Mouse (Mus musculus) CH12.LX (cell line): Measurements from ENCODE around the gene Eif2s3x. TPM values are rescaled to one million over a fixed set of nuclear protein-coding genes. Genes with fewer than 3 reads are reported as not detected.
A peak's percentile ranks its signal among the peaks of the same experiment; 100 is the strongest.
"Not testable (repeated sequence)": the region's sequence is repeated elsewhere in the genome, so short reads cannot be mapped to it uniquely, and the experiment has no call there.

Source experiments
- DNase-seq: peaks from one replicate; pipeline ENCODE4 v3.0.0-alpha.2; 2013; ENCODE audit errors: extremely low read depth
- H3K27ac ChIP-seq: 2 replicates; pipeline ENCODE4 v1.5.1; 2012; ENCODE audit warnings: low read depth, mild to moderate bottlenecking, control low read depth, moderate library complexity; ENCODE audit not compliant: insufficient read depth
- H3K27me3 ChIP-seq: replicated peaks from 2 replicates; pipeline ENCODE3; 2012; ENCODE audit warnings: inconsistent platforms
- H3K36me3 ChIP-seq, 2 experiments: replicated peaks in 1 of 2; 2 replicates each; pipeline versions ENCODE3 to v1.6.1; 2012; ENCODE audit warnings: inconsistent platforms in 1 of 2, low read length in 1 of 2, mild to moderate bottlenecking in 1 of 2, mixed read lengths in 1 of 2, moderate library complexity in 1 of 2; ENCODE audit not compliant: control insufficient read depth in 1 of 2, insufficient read depth in 1 of 2
- H3K4me1 ChIP-seq, 2 experiments: 2 replicates each; pipeline ENCODE4 v1.6.1; 2012; ENCODE audit warnings: inconsistent platforms in 1 of 2, moderate library complexity in 1 of 2; ENCODE audit not compliant: insufficient read depth in 2 of 2, control insufficient read depth in 1 of 2
- H3K4me2 ChIP-seq: 2 replicates; pipeline ENCODE4 v1.6.1; 2012; ENCODE audit warnings: low read depth, mild to moderate bottlenecking, control low read depth; ENCODE audit not compliant: poor library complexity, insufficient read depth, severe bottlenecking
- H3K4me3 ChIP-seq, 3 experiments: fragments of 150-350 bp in 1 of 3; sonication (generic) in 1 of 3; replicated peaks in 1 of 3; 2 replicates each; pipeline versions ENCODE3 to v1.5.1; 2011 to 2012; ENCODE audit warnings: low read depth in 2 of 3, low read length in 2 of 3, mild to moderate bottlenecking in 2 of 3, moderate library complexity in 2 of 3, control low read depth in 1 of 3, improper control_type of control experiment in 1 of 3, inconsistent platforms in 1 of 3, mixed read lengths in 1 of 3; ENCODE audit not compliant: poor library complexity in 1 of 3
- H3K79me2 ChIP-seq: replicated peaks from 2 replicates; pipeline ENCODE4 v1.6.1; 2012; ENCODE audit warnings: mild to moderate bottlenecking, moderate library complexity; ENCODE audit not compliant: control insufficient read depth, poor library complexity, insufficient read depth, severe bottlenecking; ENCODE audit errors: extremely low read depth
- H3K9ac ChIP-seq: 2 replicates; pipeline ENCODE4 v1.6.1; 2012; ENCODE audit warnings: low read depth, mild to moderate bottlenecking, control low read depth, moderate library complexity; ENCODE audit not compliant: insufficient read depth
- H3K9me3 ChIP-seq: replicated peaks from 2 replicates; pipeline ENCODE3; 2012; ENCODE audit warnings: low read length, inconsistent platforms, mixed read lengths
- CHD1 ChIP-seq: IDR thresholded peaks from 2 replicates; pipeline ENCODE4 v1.6.1; 2012; ENCODE audit warnings: low read depth, low read length, improper control_type of control experiment, inconsistent platforms
- CTCF ChIP-seq, 2 experiments: IDR thresholded peaks in 1 of 2; conservative IDR thresholded peaks in 1 of 2; 2 replicates each; pipeline ENCODE4 v1.5.1; 2011 to 2012; ENCODE audit warnings: low read depth in 2 of 2, low read length in 2 of 2, improper control_type of control experiment in 1 of 2, inconsistent platforms in 1 of 2, mild to moderate bottlenecking in 1 of 2, moderate library complexity in 1 of 2
- E2F4 ChIP-seq: IDR thresholded peaks from 2 replicates; pipeline ENCODE4 v1.6.1; 2011; ENCODE audit warnings: low read depth, low read length, improper control_type of control experiment; ENCODE audit not compliant: insufficient replicate concordance
- ELF1 ChIP-seq: IDR thresholded peaks from 2 replicates; pipeline ENCODE4 v1.6.1; 2014; ENCODE audit warnings: low read depth, mild to moderate bottlenecking, inconsistent platforms, low read length, improper control_type of control experiment
- JUND ChIP-seq: conservative IDR thresholded peaks from 2 replicates; pipeline ENCODE4 v1.6.1; 2011; ENCODE audit warnings: low read depth, low read length, improper control_type of control experiment
- MXI1 ChIP-seq: IDR thresholded peaks from 2 replicates; pipeline ENCODE4 v1.6.1; 2011; ENCODE audit warnings: mild to moderate bottlenecking, low read depth, low read length, improper control_type of control experiment
- MYC ChIP-seq: IDR thresholded peaks from 2 replicates; pipeline ENCODE4 v1.6.1; 2011; ENCODE audit warnings: low read depth, mild to moderate bottlenecking, improper control_type of control experiment, low read length
- NELFE ChIP-seq: IDR thresholded peaks from 2 replicates; pipeline ENCODE4 v1.6.1; 2011; ENCODE audit warnings: low read depth, low read length, improper control_type of control experiment
- NRF1 ChIP-seq: IDR thresholded peaks from 2 replicates; pipeline ENCODE4 v1.6.1; 2014; ENCODE audit warnings: low read depth, mild to moderate bottlenecking, inconsistent platforms, low read length, improper control_type of control experiment, moderate library complexity
- PAX5 ChIP-seq: IDR thresholded peaks from 2 replicates; pipeline ENCODE4 v1.6.1; 2012; ENCODE audit warnings: low read length, inconsistent platforms, mixed read lengths
- RCOR1 ChIP-seq: conservative IDR thresholded peaks from 2 replicates; pipeline ENCODE4 v1.6.1; 2012; ENCODE audit warnings: low read depth, mild to moderate bottlenecking, inconsistent platforms, low read length, improper control_type of control experiment
- SIN3A ChIP-seq: IDR thresholded peaks from 2 replicates; pipeline ENCODE4 v1.6.1; 2012; ENCODE audit warnings: low read length, improper control_type of control experiment, inconsistent platforms
- TBP ChIP-seq: conservative IDR thresholded peaks from 2 replicates; pipeline ENCODE4 v1.6.1; 2011; ENCODE audit warnings: low read depth, low read length, improper control_type of control experiment
- TCF12 ChIP-seq: IDR thresholded peaks from 2 replicates; pipeline ENCODE4 v1.6.1; 2014; ENCODE audit warnings: low read depth, mild to moderate bottlenecking, inconsistent platforms, low read length, improper control_type of control experiment
- dilution Hi-C: fragments of 300-500 bp; cut with MboI; formaldehyde crosslinking; loops from 2 replicates; pipeline ENCODE4 v1.14.3; 2020; ENCODE audit warnings: low sequenced_read_pairs; ENCODE audit not compliant: extremely low pct_unique_long_range_greater_than_20kb, extremely low pct_ligation_motif_present
- in situ Hi-C: fragments of 300-500 bp; cut with MboI; formaldehyde crosslinking; loops from 3 replicates; pipeline ENCODE4 v1.14.3; 2019; ENCODE audit warnings: low sequenced_read_pairs, low pct_ligation_motif_present, low pct_unique_long_range_greater_than_20kb, mixed read lengths
- polyA plus RNA-seq: library from polyadenylated mRNA; unstranded; fragments of >175 nt; gene quantifications from 2 replicates; pipeline ENCODE4 v1.2.1, GENCODE M21; 2012; ENCODE audit warnings: low read depth; ENCODE audit not compliant: insufficient read length
- total RNA-seq, 2 experiments: library from RNA; depleted of rRNA; stranded (reverse); fragments of 300-350 nt in 1 of 2; fragments of >200 nt in 1 of 2; gene quantifications; 2 replicates each; pipeline ENCODE4 v1.2.3; 2012 to 2014

The Eif2s3x gene
- total and polyA plus RNA-seq, 3 experiments = 130 to 272 (median 244) TPM

- Histone ChIP-seq H3K27me3 (no peaks in the 10 kb centered on the region), H3K79me2 (peaks cover 27% of the 10 kb centered on the region), H3K4me3 (peak overlapping the region; percentile 64 to 100 (median 76)), H3K9me3 (no peaks in the 10 kb centered on the region), H3K9ac (peak overlapping the region; percentile 98), H3K4me2 (no peak overlapping the region), H3K4me1 (peaks cover 0 to 3% of the 10 kb centered on the region in 2 experiments; a peak in 1 of 4 replicates), H3K36me3 (peaks cover 0 to 28% of the 10 kb centered on the region in 2 experiments), H3K27ac (peak overlapping the region; percentile 70)
- dilution Hi-C loops (no loop called here), in situ Hi-C loops (no loop called here)
- no peak for DNase-seq
- TF ChIP-seq JUND (no peak), TBP (no peak), MYC (no peak), PAX5 (no peak), NRF1 (no peak), TCF12 (no peak), CHD1 (no peak), MXI1 (no peak), E2F4 (no peak)
Observed at GRCm38 (mm10) chrX:94212264-94212596, 432 bp downstream of the Eif2s3x start.

GRCm38 (mm10) chrX:94197789-94198188, 14.9 kb downstream of the Eif2s3x start:
- in situ Hi-C loops = no loop called here
- no peaks in the 10 kb centered on the region for H3K4me1 ChIP-seq
- peak; percentile 47 for DNase-seq
- TF ChIP-seq SIN3A (no peak), RCOR1 (no peak), CTCF (conservative IDR thresholded peaks at IDR 0.05 in 1 of 2, IDR thresholded peaks at IDR 0.05 in 1 of 2; ENCODE audit: low read depth in 2 of 2, low read length in 2 of 2) (peak; percentile 35 to 48; a peak in 3 of 4 replicates), NELFE (no peak), ELF1 (no peak)
- H3K4me2 ChIP-seq = no peak overlapping the region
- no peak overlapping the region for H3K9ac ChIP-seq
- dilution Hi-C loops = no loop called here
- no peaks in the 10 kb centered on the region for H3K27me3 ChIP-seq
- no peak overlapping the region for H3K27ac ChIP-seq
- peaks cover 36 to 68% of the 10 kb centered on the region in 2 experiments for H3K36me3 ChIP-seq
- H3K79me2 ChIP-seq = no peaks in the 10 kb centered on the region
- H3K4me3 ChIP-seq = no peak overlapping the region
- no peaks in the 10 kb centered on the region for H3K9me3 ChIP-seq

- H3K4me3 ChIP-seq, dilution Hi-C loops, H3K27me3 ChIP-seq, in situ Hi-C loops, H3K27ac ChIP-seq, H3K4me2 ChIP-seq, H3K9me3 ChIP-seq, H3K9ac ChIP-seq, H3K4me1 ChIP-seq, H3K79me2 ChIP-seq: not testable (repeated sequence)
- H3K36me3 ChIP-seq = peaks cover 30 to 58% of the 10 kb centered on the region in 2 experiments
- DNase-seq = peak; percentile 44
- TF ChIP-seq CTCF (conservative IDR thresholded peaks at IDR 0.05 in 1 of 2, IDR thresholded peaks at IDR 0.05 in 1 of 2; ENCODE audit: low read depth in 2 of 2, low read length in 2 of 2) = peak in 1 of 2 experiments; percentile 37; a peak in 2 of 4 replicates
Observed at GRCm38 (mm10) chrX:94193901-94194300, 18.8 kb downstream of the Eif2s3x start.
